Mouse (Mus musculus): Measurements from ENCODE around the gene Gbx2.
A peak's percentile ranks its signal among the peaks of the same experiment; 100 is the strongest.

The Gbx2 gene

GRCm38 (mm10) chr1:89931120-89931519 is at the start of gene Gbx2:
TSS of gene Gbx2 (minus strand) at chr1:89931179.
- no peak for DNase-seq

- DNase-seq: no peak
Observed at GRCm38 (mm10) chr1:89977261-89977660, 46.3 kb upstream of the Gbx2 start.

DNA sequence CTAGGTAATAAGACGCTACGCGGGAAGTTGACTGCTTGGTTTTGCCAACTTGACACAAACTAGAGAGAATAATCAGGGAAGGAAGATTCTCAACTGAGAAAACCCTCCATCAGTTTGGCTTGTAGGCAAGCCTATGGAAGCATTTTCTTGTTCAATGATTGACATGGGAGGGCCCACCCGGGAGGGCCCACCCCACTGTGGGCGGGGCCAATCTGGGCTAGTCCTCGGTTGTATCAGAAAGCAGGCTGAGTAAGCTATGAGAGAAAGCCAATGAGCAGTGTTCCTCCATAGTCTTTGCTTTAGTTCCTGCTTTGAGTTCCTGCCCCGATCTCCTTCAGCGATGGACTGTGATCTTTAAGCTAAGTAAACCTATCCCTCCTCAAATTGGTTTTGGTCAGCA is 45.4 kb upstream of the Gbx2 start:
- DNase-seq: no peak

GRCm38 (mm10) chr1:89974541-89974940 is 43.6 kb upstream of the Gbx2 start:
- DNase-seq: no peak

DNA sequence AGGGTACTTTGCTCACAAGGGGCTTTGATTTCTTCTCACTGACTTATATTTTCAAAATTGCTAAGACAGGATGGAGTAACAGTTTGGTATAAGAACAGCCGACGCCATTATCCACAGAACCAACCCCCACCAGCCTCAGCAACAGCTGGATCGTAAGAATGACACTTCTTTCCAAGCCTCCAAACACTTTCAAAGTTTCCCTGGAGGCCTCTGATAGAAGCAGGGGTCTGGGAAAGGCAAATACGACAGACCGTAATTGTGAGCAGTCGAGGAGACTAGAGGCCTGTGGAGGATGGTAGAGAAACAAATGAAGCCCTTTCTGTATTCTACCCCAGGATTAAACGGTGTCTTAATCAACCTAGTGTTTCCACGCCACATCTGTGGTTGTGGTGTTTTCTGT is 40.9 kb upstream of the Gbx2 start:
- DNase-seq: no peak

DNA sequence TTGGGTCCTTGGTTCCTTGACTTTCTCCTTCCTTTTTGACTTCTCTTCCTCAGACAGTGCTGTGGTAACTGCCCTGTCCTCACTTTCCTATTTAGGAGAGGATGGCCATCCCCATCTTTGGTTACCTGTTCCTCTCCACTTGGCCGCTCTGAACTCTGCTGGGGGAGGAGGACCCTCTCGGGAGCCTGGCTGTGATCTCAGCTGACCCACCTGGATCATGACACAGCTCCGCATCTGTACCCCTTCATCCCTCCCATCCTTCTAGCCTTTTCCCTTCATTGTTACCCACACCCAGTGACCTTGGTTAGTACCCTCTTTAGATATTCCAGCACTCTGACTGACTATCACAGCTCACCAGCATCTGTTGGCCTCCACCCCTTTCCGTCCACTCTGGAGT is 38.7 kb upstream of the Gbx2 start:
- DNase-seq: peak; percentile 10

- peak; percentile 36 for DNase-seq
Observed at GRCm38 (mm10) chr1:89969072-89969713, 38.2 kb upstream of the Gbx2 start.

- peak; percentile 69 for DNase-seq
Observed at GRCm38 (mm10) chr1:89968111-89968851, 37.3 kb upstream of the Gbx2 start.

DNA sequence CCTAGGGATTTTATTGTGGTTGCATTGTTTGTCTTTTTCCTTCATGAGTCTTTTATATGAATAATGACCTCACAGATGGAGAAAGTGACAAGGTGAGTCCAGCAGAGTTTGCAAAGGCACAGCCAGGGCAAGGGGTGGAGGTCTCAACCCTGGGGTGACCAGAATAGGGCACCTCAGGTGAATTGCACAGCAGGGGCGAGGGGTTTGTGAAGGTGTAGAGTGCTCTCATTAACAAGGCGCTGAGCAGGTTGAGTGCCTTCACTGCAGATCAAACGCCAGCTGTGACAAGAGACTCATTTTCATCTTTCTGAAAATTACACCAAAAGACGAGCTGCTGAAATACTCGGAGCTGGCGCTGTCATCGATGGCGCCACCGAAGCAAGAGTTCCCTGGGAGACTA is 36.6 kb upstream of the Gbx2 start:
- no peak for DNase-seq

DNA sequence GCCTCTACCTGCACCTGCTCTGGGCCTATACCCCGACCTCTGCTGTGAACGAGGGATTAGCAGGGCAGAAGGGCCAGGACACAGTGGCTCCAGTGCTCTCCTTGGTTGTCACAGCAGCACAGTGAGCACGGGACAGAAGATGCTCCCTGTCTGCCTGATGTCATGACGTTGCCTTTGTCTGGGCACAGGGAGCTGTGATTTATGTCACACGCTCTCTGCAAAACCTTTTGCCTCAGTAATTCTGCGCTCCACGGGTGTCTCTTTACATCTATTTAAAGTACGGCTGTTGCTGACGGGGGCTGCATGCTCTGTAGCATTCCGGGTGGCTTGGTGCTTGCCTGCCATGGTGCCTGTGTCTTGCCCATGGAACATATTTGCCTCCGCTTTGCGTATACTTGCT is 33.4 kb upstream of the Gbx2 start:
- no peak for DNase-seq

DNA sequence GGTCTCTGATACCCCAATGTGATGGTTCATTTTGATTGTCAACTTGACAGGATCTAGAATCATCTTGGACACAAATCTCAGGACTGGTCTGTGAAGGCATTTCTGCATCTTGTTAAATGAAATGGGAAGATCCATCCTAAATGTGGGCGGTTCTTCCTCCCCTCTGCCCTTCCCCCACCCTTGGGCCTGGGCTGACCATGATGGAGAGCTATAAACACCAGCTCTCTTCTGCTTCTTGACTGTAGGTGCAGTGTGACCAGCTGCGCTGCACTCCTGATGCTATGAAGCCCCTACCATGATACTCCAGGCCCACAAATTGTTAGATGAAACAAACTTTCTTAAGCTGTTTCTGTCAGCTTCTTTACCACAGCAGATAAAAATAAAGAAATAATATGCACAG is 32.3 kb upstream of the Gbx2 start:
- DNase-seq: no peak

DNA sequence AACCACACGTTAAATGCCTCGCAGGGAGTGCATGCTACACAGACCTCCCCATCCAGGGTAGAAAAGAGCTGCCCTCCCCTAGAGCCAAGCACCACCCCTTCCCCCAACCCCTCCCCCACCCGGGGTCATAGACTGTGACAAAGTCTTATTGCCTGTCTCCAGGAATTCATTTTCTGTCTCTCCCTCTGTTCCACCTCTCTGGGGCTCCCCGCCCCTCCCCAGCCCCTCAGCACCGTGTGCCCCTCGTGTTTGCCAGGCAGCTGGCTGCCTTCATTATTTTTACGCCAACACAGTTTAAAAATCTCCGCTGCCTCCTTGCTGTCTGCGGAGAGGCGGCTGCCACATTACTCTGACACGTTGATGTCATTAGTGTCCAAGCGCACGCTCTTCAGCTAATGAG is 31.1 kb upstream of the Gbx2 start:
- DNase-seq: no peak

- no peak for DNase-seq
Observed at GRCm38 (mm10) chr1:89959393-89959792, 28.4 kb upstream of the Gbx2 start.

DNA sequence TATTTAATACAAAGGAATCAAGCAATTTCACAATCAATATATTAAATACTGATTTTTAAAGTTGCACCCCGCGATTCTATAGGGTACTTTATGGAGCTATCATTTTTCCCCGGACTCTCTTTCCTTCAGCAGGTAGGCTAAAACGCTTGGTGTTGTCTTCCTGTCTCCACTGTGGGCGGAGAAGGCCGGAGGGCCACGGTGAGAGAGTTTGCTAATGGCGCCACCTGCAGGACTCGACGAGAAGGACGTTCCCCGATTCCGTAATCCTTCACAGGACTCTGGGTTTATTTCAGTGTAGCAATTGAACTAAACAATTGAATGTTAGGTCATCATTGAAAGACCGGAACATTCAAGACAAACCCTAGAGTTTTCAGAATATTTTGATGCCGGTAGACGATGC is 12.2 kb upstream of the Gbx2 start:
- DNase-seq: peak; percentile 60

DNA sequence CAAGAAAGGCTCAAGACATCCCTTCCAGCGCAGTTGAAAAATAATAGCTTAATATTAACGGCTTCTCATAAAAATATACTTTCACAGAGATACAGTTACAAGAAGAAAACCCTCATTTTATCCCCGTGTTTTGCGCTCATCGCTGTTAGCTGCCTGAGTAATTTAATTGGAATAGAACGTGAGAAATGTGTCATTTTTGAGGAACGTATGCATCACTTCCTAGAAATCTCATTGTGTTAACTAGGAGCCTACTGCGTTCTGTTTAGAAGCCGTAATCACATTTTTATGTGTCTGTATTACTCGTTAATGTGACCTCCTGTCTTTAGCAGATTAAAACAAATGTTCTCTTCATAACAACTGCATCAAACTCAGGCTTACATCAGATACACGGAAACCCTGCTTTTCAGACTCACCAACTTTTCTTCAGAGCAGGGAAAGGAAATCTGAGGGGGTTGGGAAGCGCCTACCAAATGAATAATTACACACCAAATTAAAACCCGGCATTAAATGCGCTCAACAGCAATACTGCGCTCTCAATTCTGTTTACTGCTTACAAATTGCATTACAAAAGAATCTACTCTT is 11.5 kb upstream of the Gbx2 start:
- no peak for DNase-seq

DNA sequence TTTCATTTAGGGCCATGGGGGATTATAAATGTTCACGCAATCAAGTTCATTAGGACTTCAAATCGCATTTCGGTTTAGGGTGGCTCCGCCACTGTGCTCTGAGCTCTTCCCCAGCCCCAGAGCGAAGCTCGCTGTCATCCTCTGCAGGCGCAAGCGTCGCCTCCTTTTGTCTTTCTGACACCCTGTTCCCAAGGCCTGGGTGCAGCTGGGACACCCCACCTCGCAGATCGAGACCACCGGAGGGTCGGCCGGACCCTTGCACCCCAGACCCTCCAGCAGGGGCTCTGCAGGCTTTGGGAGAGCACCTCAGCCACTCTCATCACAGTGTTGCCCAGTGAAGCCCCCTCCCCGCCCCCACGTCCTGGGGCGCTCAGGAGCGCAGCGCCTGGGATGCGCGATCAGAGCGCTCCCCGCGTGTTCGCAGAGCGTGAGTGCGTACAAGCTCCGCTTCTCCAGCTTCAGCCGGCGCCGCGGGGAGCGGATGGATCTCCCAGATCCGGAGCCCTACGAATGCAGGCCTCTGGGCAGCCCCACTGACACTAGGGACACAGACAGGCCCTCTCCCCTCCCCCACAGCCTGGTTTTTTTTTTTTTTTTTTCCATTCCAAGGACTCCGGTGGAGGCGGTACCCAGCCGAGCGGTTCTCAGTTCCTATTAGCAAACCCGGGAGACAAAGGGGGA is 10.9 kb upstream of the Gbx2 start:
- DNase-seq: no peak

DNA sequence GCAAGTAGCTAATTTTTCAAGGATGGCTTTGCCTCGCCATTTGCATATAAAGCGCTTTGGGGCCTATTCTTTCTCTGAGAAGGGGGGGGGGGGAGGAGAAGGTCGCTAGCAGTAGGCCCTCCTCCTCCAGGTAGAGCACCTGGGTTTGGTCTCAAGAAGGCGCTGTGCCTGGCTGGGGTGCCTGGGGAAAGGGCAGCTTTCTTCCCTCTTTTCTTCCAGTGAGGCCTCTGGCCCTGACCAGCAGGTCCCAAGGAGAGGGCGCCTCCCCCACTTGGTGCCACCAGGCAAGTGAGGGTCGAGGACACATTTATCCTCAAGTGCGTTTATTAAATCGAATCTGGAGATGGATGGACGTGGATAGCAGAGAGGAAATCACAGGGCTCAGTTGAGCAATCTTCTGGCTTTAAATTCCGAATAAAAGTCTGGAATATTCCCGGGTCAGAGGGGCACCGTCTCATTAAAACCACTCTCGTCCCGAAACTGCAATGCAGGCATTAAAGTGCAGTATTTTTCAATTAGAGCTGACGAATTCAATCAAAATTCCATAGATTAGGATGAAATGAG is 10.1 kb upstream of the Gbx2 start:
- DNase-seq: no peak

GRCm38 (mm10) chr1:89939981-89940726 is 9.2 kb upstream of the Gbx2 start:
- DNase-seq: peak; percentile 39

- DNase-seq: no peak
Observed at GRCm38 (mm10) chr1:89939596-89939960, 8.6 kb upstream of the Gbx2 start.

- DNase-seq: no peak
Observed at GRCm38 (mm10) chr1:89938884-89939595, 8.1 kb upstream of the Gbx2 start.

- no peak for DNase-seq
Observed at GRCm38 (mm10) chr1:89935493-89936348, 4.7 kb upstream of the Gbx2 start.
